Mouse (Mus musculus): ENCODE data around the gene Pbsn. TPM values are rescaled to one million over a fixed set of nuclear protein-coding genes. Genes with fewer than 3 reads are reported as not detected.
"Not testable (repeated sequence)": the region's sequence is repeated elsewhere in the genome, so short reads cannot be mapped to it uniquely, and the experiment has no call there.

Gene Pbsn
- not detected in 2 replicates for polyA plus RNA-seq (2015; fragmentation: Nextera tagmentation; extraction: Ambion mirVana)

DNA sequence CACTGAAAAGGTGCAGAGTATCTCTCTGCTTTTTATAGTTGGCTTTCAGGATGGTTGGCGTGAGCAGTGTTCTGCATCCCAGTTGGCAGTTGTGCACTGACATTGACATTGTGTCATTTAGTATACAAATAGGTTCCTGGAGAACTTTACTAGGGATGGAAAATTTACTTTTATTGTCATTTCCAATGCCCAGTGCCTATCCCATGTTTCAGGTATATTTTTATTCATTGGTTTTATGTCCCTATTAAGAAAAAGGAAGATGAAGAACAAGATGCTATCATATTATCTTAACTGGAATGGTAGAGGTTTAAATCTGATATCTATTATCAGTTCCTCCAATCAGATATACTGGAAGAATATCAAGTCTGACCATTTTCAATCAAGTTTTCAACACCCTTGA, at the start of gene Pbsn:
TSS of gene Pbsn (minus strand) at position 101 of the 400 bp plus-strand sequence.
- Histone ChIP-seq H3K9ac (ENCODE audit: low read depth, low read length) (no peak within 1 kb of the TSS), H3K36me3 (ENCODE audit: control insufficient read depth, insufficient read depth, low read length) (no peaks in the 10 kb centered on the region), H3K27me3 (replicated peaks; ENCODE audit: control insufficient read depth, insufficient read depth, low read length) (no peaks in the 10 kb centered on the region), H3K4me3 (ENCODE audit: low read length) (no peak within 1 kb of the TSS), H3K9me3 (ENCODE audit: control insufficient read depth, low read length) (no peaks in the 10 kb centered on the region), H3K4me1 (ENCODE audit: control insufficient read depth, insufficient read depth, low read length) (no peaks in the 10 kb centered on the region), H3K4me2 (ENCODE audit: low read depth, low read length) (no peak within 1 kb of the TSS), H3K27ac (ENCODE audit: low read length) (no peak within 1 kb of the TSS)
- no peak for ATAC-seq
- WGBS: 76% methylated on average over 1 of the region's 1 CpGs

DNA sequence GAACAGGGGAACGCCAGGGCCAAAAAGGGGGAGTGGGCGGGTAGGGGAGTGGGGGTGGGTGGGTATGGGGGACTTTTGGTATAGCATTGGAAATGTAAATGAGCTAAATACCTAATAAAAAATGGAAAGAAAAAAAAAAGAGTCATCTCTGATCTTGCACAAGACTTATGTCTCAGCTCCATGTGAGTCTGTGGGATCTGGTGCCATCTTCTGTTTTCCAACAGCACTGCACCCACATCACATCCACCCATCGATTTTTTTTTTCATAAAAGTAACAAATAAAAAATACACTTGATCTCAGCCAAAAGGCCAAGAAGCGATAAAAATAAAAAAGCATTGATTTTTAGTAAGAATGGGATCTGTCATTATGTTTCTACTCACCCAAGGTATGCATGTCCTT, 26.6 kb upstream of the Pbsn start:
- not testable (repeated sequence) for H3K27me3 ChIP-seq (replicated peaks; ENCODE audit: control insufficient read depth, insufficient read depth, low read length); ATAC-seq; H3K9ac ChIP-seq (ENCODE audit: low read depth, low read length); H3K4me3 ChIP-seq (ENCODE audit: low read length); H3K9me3 ChIP-seq (ENCODE audit: control insufficient read depth, low read length); H3K27ac ChIP-seq (ENCODE audit: low read length); H3K4me1 ChIP-seq (ENCODE audit: control insufficient read depth, insufficient read depth, low read length); H3K36me3 ChIP-seq (ENCODE audit: control insufficient read depth, insufficient read depth, low read length); H3K4me2 ChIP-seq (ENCODE audit: low read depth, low read length)
- WGBS: 57% methylated on average over 2 of the region's 4 CpGs

DNA sequence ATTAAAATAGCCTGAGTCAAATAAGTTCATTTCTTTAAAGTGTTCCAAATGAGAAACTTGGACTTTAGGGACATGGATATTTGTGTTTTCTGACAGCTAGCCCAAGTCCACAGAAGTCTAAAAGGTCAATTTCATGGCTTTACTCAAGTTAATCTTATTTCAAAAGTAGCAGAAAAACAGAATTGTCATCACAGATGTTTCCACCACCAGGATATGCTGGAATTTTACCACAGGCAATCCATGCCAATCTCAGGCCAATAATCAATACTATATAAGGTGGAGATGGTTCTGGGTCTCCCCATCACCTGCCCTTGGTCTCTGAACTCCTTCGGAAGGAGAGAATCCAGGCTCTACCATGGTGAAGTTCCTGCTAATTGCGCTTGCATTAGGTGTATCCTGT, 11.0 kb upstream of the Pbsn start, which contains the start of gene Gm14744:
TSS of gene Gm14744 (plus strand) at position 301 of the 400 bp plus-strand sequence.
- H3K4me2 ChIP-seq (ENCODE audit: low read depth, low read length); H3K9me3 ChIP-seq (ENCODE audit: control insufficient read depth, low read length); ATAC-seq; H3K4me3 ChIP-seq (ENCODE audit: low read length); H3K27ac ChIP-seq (ENCODE audit: low read length); H3K4me1 ChIP-seq (ENCODE audit: control insufficient read depth, insufficient read depth, low read length); H3K9ac ChIP-seq (ENCODE audit: low read depth, low read length); H3K27me3 ChIP-seq (replicated peaks; ENCODE audit: control insufficient read depth, insufficient read depth, low read length); H3K36me3 ChIP-seq (ENCODE audit: control insufficient read depth, insufficient read depth, low read length): not testable (repeated sequence)
- 92% methylated on average over 2 of the region's 2 CpGs for WGBS

DNA sequence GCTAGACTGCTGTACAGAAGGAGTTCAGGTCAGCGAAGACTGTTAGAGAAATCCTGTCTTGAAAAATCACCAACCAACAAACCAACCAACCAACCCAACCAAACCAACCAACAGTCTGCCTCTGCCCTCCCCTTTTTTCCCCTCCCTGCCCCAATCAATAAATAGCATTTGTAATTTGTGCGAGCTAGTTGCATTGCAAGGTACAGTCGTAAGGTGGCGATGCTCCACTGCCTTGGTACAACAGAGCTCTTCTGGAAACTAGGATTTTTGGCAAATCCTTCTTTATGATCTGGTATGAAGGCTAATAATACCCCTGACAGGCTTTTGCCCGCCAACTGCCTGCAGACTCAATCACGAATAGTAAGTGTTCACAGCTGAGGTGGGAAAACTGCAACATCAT, 41.4 kb downstream of the Pbsn start:
- Histone ChIP-seq H3K4me2 (ENCODE audit: low read depth, low read length) (no peak overlapping the region), H3K36me3 (ENCODE audit: control insufficient read depth, insufficient read depth, low read length) (no peaks in the 10 kb centered on the region), H3K27ac (ENCODE audit: low read length) (no peak overlapping the region), H3K9me3 (ENCODE audit: control insufficient read depth, low read length) (no peaks in the 10 kb centered on the region), H3K4me1 (ENCODE audit: control insufficient read depth, insufficient read depth, low read length) (no peaks in the 10 kb centered on the region), H3K4me3 (ENCODE audit: low read length) (no peak overlapping the region), H3K27me3 (replicated peaks; ENCODE audit: control insufficient read depth, insufficient read depth, low read length) (no peaks in the 10 kb centered on the region), H3K9ac (ENCODE audit: low read depth, low read length) (no peak overlapping the region)
- no peak for ATAC-seq
- 60% methylated on average over 6 of the region's 6 CpGs for WGBS

DNA sequence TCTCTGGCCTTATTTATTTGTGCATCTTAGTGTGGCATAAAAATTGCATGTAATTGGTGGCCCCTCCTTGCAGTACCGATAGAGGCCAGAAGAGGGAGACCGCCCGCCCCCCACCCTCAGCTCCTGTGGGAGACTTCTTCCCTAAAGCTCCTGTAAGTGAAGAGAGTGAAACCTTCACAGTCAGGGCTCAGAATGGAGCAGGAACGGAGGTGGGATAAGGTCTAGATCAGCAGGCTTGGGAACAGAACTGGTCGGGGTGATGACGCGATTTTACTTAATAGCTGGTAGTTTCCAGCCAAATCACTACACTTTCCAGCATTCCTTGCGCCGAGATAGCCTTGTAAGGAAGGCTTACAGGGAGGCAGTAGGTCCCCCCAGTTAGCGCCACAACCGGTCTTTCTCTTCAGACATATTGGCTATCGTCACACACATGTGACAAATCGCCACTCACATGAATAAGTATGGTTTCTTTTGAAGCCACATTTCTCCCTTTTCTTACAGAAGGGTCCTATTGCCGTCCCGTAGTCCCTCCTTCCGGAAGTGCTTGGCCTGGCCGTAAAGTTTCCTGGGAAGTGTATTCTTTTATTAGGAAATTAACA, 42.7 kb downstream of the Pbsn start:
- WGBS: 16% methylated on average over 17 of the region's 17 CpGs
- H3K36me3 ChIP-seq (ENCODE audit: control insufficient read depth, insufficient read depth, low read length): no peaks in the 10 kb centered on the region
- no peaks in the 10 kb centered on the region for H3K27me3 ChIP-seq (replicated peaks; ENCODE audit: control insufficient read depth, insufficient read depth, low read length)
- H3K9ac ChIP-seq (ENCODE audit: low read depth, low read length): peak overlapping the region; percentile 53; the same call in 1 of the 2 replicates
- peak; percentile 88 for ATAC-seq
- H3K9me3 ChIP-seq (ENCODE audit: control insufficient read depth, low read length): no peaks in the 10 kb centered on the region
- H3K4me1 ChIP-seq (ENCODE audit: control insufficient read depth, insufficient read depth, low read length): no peaks in the 10 kb centered on the region
- H3K4me2 ChIP-seq (ENCODE audit: low read depth, low read length): peak overlapping the region; percentile 42; the same call in 1 of the 2 replicates
- H3K4me3 ChIP-seq (ENCODE audit: low read length): peak overlapping the region; percentile 49
- H3K27ac ChIP-seq (ENCODE audit: low read length): peak overlapping the region; percentile 65

DNA sequence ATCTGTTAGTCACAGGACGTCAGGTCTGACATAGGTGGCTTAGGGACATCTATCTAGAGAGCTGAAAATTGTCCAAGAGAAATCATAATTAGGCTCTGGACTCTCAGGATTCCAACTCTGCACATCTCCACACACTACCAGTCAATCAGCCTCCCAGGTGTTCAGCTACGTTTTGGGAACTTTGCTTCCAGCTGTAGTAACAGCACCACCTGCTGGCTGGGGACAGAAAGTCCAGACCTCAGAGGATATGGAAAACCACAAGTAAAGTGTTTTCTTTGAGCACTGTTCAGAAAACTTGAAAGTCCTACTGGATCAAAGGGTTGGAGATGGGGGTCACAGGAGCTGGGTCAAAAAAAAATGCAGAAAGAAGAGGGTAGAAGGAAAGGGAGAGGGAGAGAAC, 44.8 kb downstream of the Pbsn start:
- no peaks in the 10 kb centered on the region for H3K4me1 ChIP-seq (ENCODE audit: control insufficient read depth, insufficient read depth, low read length)
- no peaks in the 10 kb centered on the region for H3K36me3 ChIP-seq (ENCODE audit: control insufficient read depth, insufficient read depth, low read length)
- no peaks in the 10 kb centered on the region for H3K9me3 ChIP-seq (ENCODE audit: control insufficient read depth, low read length)
- H3K27ac ChIP-seq (ENCODE audit: low read length): no peak overlapping the region
- no peak overlapping the region for H3K4me3 ChIP-seq (ENCODE audit: low read length)
- WGBS: 18% methylated on average over 2 of the region's 2 CpGs
- no peak for ATAC-seq
- H3K4me2 ChIP-seq (ENCODE audit: low read depth, low read length): no peak overlapping the region
- no peaks in the 10 kb centered on the region for H3K27me3 ChIP-seq (replicated peaks; ENCODE audit: control insufficient read depth, insufficient read depth, low read length)
- no peak overlapping the region for H3K9ac ChIP-seq (ENCODE audit: low read depth, low read length)

DNA sequence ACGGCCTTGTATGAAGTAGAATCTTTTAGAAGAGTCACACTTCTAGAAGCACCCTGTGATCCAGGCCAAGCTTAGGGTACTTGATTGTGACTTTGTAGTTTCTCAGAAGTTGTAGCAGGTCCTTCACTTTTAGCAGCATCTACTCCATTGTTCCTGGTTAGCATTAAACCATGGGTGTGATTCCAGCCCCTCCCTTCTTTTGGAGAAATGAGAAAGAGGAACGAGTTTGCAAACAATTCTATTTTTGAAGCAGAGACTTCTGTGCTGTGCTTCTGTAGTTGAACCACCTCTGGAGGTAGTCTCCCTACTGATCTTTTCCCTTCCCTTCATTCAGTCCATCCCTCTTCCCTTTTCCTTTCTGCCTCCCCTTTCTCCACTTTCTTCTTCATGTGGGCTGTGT, 51.1 kb downstream of the Pbsn start:
- H3K4me1 ChIP-seq (ENCODE audit: control insufficient read depth, insufficient read depth, low read length): no peaks in the 10 kb centered on the region
- H3K4me2 ChIP-seq (ENCODE audit: low read depth, low read length): no peak overlapping the region
- no peaks in the 10 kb centered on the region for H3K27me3 ChIP-seq (replicated peaks; ENCODE audit: control insufficient read depth, insufficient read depth, low read length)
- ATAC-seq: no peak
- H3K9ac ChIP-seq (ENCODE audit: low read depth, low read length): no peak overlapping the region
- H3K36me3 ChIP-seq (ENCODE audit: control insufficient read depth, insufficient read depth, low read length): no peaks in the 10 kb centered on the region
- no peak overlapping the region for H3K27ac ChIP-seq (ENCODE audit: low read length)
- WGBS: 77% methylated on average over 2 of the region's 2 CpGs
- no peaks in the 10 kb centered on the region for H3K9me3 ChIP-seq (ENCODE audit: control insufficient read depth, low read length)
- no peak overlapping the region for H3K4me3 ChIP-seq (ENCODE audit: low read length)

DNA sequence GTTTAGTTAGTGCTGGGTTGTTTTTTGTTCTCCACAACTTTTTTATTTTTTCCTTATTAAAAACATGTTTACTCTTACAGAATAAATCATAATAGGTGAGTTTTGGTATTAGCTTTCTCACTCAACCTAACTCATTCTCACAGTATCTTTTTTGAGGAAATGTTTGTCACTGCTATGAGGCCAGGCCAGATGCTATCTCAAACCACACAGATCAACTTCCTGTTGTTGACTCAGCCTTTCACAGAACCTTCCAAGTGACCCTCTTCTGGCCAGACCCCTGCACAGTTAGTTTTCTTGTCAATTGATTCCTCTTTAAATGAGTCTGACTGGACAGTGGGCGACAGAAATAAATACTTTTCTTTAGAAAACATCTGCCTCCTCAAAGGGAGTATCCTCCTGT, 51.9 kb downstream of the Pbsn start:
- WGBS: 55% methylated on average over 1 of the region's 1 CpGs
- Histone ChIP-seq H3K4me1 (ENCODE audit: control insufficient read depth, insufficient read depth, low read length) (no peaks in the 10 kb centered on the region), H3K9me3 (ENCODE audit: control insufficient read depth, low read length) (no peaks in the 10 kb centered on the region), H3K27ac (ENCODE audit: low read length) (no peak overlapping the region), H3K36me3 (ENCODE audit: control insufficient read depth, insufficient read depth, low read length) (no peaks in the 10 kb centered on the region), H3K9ac (ENCODE audit: low read depth, low read length) (no peak overlapping the region), H3K4me3 (ENCODE audit: low read length) (no peak overlapping the region), H3K4me2 (ENCODE audit: low read depth, low read length) (no peak overlapping the region), H3K27me3 (replicated peaks; ENCODE audit: control insufficient read depth, insufficient read depth, low read length) (no peaks in the 10 kb centered on the region)
- ATAC-seq: no peak

DNA sequence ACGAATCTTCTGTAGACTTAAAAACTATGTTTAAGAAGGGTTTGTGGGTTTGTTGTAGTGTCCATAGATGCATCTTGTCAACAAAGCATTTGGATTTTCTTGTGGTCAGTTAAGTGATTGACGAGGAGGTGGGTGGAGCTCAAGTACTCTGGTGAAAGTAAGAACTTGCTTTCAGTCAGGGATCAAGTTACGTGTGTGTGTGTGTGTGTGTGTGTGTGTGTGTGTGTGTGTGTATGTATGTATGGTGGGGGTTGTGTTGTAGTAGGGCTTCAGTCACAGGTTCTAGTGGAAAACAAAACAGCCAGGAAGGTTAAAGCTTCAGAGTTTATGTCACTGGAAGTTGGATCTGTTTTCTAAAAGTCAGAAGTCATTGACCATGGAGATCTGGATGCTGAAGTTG, 53.9 kb downstream of the Pbsn start:
- Histone ChIP-seq H3K27me3 (replicated peaks; ENCODE audit: control insufficient read depth, insufficient read depth, low read length) (no peaks in the 10 kb centered on the region), H3K9ac (ENCODE audit: low read depth, low read length) (no peak overlapping the region), H3K27ac (ENCODE audit: low read length) (no peak overlapping the region), H3K4me2 (ENCODE audit: low read depth, low read length) (no peak overlapping the region), H3K4me1 (ENCODE audit: control insufficient read depth, insufficient read depth, low read length) (no peaks in the 10 kb centered on the region), H3K9me3 (ENCODE audit: control insufficient read depth, low read length) (no peaks in the 10 kb centered on the region), H3K4me3 (ENCODE audit: low read length) (no peak overlapping the region), H3K36me3 (ENCODE audit: control insufficient read depth, insufficient read depth, low read length) (no peaks in the 10 kb centered on the region)
- 66% methylated on average over 3 of the region's 3 CpGs for WGBS
- ATAC-seq: no peak

DNA sequence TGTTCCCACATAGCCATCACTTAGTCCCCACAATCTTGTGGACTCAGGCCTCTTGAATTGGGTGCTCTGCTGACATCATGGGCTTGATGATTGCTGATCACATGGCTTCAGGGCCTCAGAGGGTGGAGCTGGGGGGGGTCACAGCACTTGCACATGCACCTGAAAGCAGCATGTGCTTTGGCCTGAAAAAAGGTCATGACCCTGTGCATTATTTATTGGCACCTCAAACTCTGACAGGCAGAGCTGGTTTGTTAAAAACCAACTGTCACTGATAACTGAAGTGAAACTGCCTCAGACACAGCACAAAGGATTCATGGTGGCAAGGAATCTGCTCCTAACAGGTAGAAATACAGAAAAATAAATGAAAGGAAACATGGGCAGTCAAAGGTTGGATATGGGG, 55.6 kb downstream of the Pbsn start:
- H3K27me3 ChIP-seq (replicated peaks; ENCODE audit: control insufficient read depth, insufficient read depth, low read length): no peaks in the 10 kb centered on the region
- H3K9me3 ChIP-seq (ENCODE audit: control insufficient read depth, low read length): no peaks in the 10 kb centered on the region
- no peak overlapping the region for H3K9ac ChIP-seq (ENCODE audit: low read depth, low read length)
- H3K27ac ChIP-seq (ENCODE audit: low read length): no peak overlapping the region
- no peaks in the 10 kb centered on the region for H3K36me3 ChIP-seq (ENCODE audit: control insufficient read depth, insufficient read depth, low read length)
- no peak for ATAC-seq
- no peaks in the 10 kb centered on the region for H3K4me1 ChIP-seq (ENCODE audit: control insufficient read depth, insufficient read depth, low read length)
- H3K4me2 ChIP-seq (ENCODE audit: low read depth, low read length): no peak overlapping the region
- no peak overlapping the region for H3K4me3 ChIP-seq (ENCODE audit: low read length)

Measured in intestine, embryonic 16.5 days (tissue).